Mouse (Mus musculus) midbrain, postnatal 0 days (tissue): Measurements from ENCODE around the gene Cpeb3. TPM values are rescaled to one million over a fixed set of nuclear protein-coding genes. Genes with fewer than 3 reads are reported as not detected.
"Not testable (repeated sequence)": the region's sequence is repeated elsewhere in the genome, so short reads cannot be mapped to it uniquely, and the experiment has no call there.

ENCODE experiments used
- ATAC-seq: fragments of 200-750 bp; cut with Nextera tagmentation; 2 replicates; pipeline ENCODE4 v1.8.0; 2017; ENCODE audit warnings: moderate number of reproducible peaks, mild to moderate bottlenecking, moderate TSS enrichment, moderate library complexity; ENCODE audit not compliant: low FRiP score
- DNase-seq: peaks from one replicate; pipeline ENCODE4 v3.0.0-alpha.2; 2015; ENCODE audit warnings: low spot score
- H3K27ac ChIP-seq: fragments of 300-500 bp; sonication (generic); 2 replicates; pipeline ENCODE4 v1.5.1; 2014; ENCODE audit warnings: low read depth, mild to moderate bottlenecking, low read length, mixed read lengths
- H3K27me3 ChIP-seq: fragments of 300-500 bp; sonication (generic); 2 replicates; pipeline ENCODE4 v1.6.1; 2014; ENCODE audit warnings: low read length, control low read depth, mixed read lengths; ENCODE audit not compliant: insufficient read depth
- H3K36me3 ChIP-seq: fragments of 300-500 bp; sonication (generic); 2 replicates; pipeline ENCODE4 v1.6.1; 2014; ENCODE audit warnings: low read length, control low read depth, mixed read lengths; ENCODE audit not compliant: insufficient read depth
- H3K4me1 ChIP-seq: fragments of 300-500 bp; sonication (generic); 2 replicates; pipeline ENCODE4 v1.6.1; 2014; ENCODE audit warnings: mild to moderate bottlenecking, control low read depth, antibody characterized with exemption, low read length, mixed read lengths; ENCODE audit not compliant: insufficient read depth
- H3K4me2 ChIP-seq: fragments of 300-500 bp; sonication (generic); 2 replicates; pipeline ENCODE4 v1.6.1; 2014; ENCODE audit warnings: low read depth, mild to moderate bottlenecking, low read length, mixed read lengths; ENCODE audit not compliant: poor library complexity, severe bottlenecking
- H3K4me3 ChIP-seq: fragments of 300-500 bp; sonication (generic); 2 replicates; pipeline ENCODE4 v1.5.1; 2014; ENCODE audit warnings: low read depth, mild to moderate bottlenecking, low read length, moderate library complexity
- H3K9ac ChIP-seq: fragments of 300-500 bp; sonication (generic); replicated peaks from 2 replicates; pipeline ENCODE4 v1.6.1; 2014; ENCODE audit warnings: mild to moderate bottlenecking, low read length, moderate library complexity, mixed read lengths; ENCODE audit not compliant: poor library complexity, severe bottlenecking
- H3K9me3 ChIP-seq: fragments of 300-500 bp; sonication (generic); 2 replicates; pipeline ENCODE4 v1.6.1; 2016; ENCODE audit warnings: low read length, control low read depth
- CTCF ChIP-seq: IDR thresholded peaks from 2 replicates; pipeline ENCODE4 v1.5.1; 2016; ENCODE audit warnings: antibody characterized with exemption, mild to moderate bottlenecking
- WGBS: fragments of 180-500 bp; shearing (Covaris S2); extraction: QIAGEN DNeasy Blood & Tissue Kit; methylation state at CpG from one replicate; pipeline ENCODE4 v1.1.7; 2014; 5-methylcytosine and 5-hydroxymethylcytosine counted together
- polyA plus RNA-seq: library from polyadenylated mRNA; unstranded; fragments of >200 nt; fragmentation: Nextera tagmentation; extraction: Ambion mirVana; gene quantifications from 2 replicates; pipeline ENCODE4 v1.2.1, GENCODE M21; 2015
- total RNA-seq: library from RNA; depleted of rRNA; stranded (reverse); fragments of >200 nt; gene quantifications from 2 replicates; pipeline ENCODE4 v1.2.3, GENCODE M21; 2014

The Cpeb3 gene
- total and polyA plus RNA-seq, 2 experiments from 2014 or later = 11.2 to 35.4 TPM

- WGBS = 90% methylated on average over 8 of the region's 8 CpGs
- 0 out of 2 replicates have a peak overlapping the region, but pooled peaks have one; percentile 82 for H3K4me2 ChIP-seq
Observed at GRCm38 (mm10) chr19:37209467-37210128, 1.2 kb upstream of the Cpeb3 start.

DNA sequence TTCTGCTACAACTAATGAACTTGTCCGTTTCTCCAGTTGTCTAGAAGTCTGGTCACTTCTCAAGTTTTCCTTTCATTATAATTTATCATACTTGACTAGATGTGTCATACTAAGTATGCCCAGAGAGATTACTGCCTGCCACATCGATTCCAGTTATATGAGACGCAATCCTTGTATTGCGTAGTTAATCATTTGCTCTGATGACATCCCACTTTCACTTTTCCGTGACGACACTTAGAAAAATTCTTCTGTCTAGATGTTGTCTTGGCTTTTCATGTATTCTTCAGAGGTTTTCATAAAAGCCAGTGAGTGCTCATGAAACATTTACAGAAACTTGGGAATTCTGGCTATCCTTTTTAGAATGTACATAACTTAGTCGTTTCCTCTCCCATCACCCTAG, 585 bp upstream of the Cpeb3 start:
- H3K4me1 ChIP-seq = no peaks in the 10 kb centered on the region
- ATAC-seq (no peak), DNase-seq (no peak)
- TF ChIP-seq CTCF = no peak
- no peaks in the 10 kb centered on the region for H3K36me3 ChIP-seq
- peak overlapping the region; percentile 82 for H3K4me2 ChIP-seq
- H3K9me3 ChIP-seq = no peaks in the 10 kb centered on the region
- peak overlapping the region; percentile 100; the same call in 1 of the 2 replicates for H3K4me3 ChIP-seq
- H3K27ac ChIP-seq = no peak overlapping the region
- H3K27me3 ChIP-seq = no peaks in the 10 kb centered on the region
- H3K9ac ChIP-seq = no peak overlapping the region
- WGBS = 75% methylated on average over 7 of the region's 7 CpGs

More at GRCm38 (mm10) chr19:37209467-37210128, 1.2 kb upstream of the Cpeb3 start:
- Histone ChIP-seq H3K27ac (no peak overlapping the region), H3K4me3 (no peak overlapping the region), H3K9ac (no peak overlapping the region), H3K27me3 (no peaks in the 10 kb centered on the region), H3K9me3 (no peaks in the 10 kb centered on the region), H3K4me1 (no peaks in the 10 kb centered on the region), H3K36me3 (no peaks in the 10 kb centered on the region)
- TF ChIP-seq CTCF = peak; percentile 61
- no peak for ATAC-seq
- DNase-seq = no peak

- under 1% methylated on average over 65 of the region's 94 CpGs for WGBS
- peak; percentile 18; the same call in 1 of the 2 replicates for TF ChIP-seq CTCF
- Histone ChIP-seq H3K4me2 (peak within 1 kb of the TSS; percentile 82), H3K27me3 (no peaks in the 10 kb centered on the region), H3K9ac (peak within 1 kb of the TSS; percentile 91), H3K4me1 (no peaks in the 10 kb centered on the region), H3K4me3 (peak within 1 kb of the TSS; percentile 100), H3K27ac (peak within 1 kb of the TSS; percentile 83), H3K9me3 (no peaks in the 10 kb centered on the region), H3K36me3 (no peaks in the 10 kb centered on the region)
- DNase-seq = peak; percentile 91
- ATAC-seq = peak; percentile 98
Observed at GRCm38 (mm10) chr19:37207303-37208175, 862 bp downstream of the Cpeb3 start, which contains the start of gene March5. TSS of gene March5 (plus strand) at chr19:37207543.

- no peak for TF ChIP-seq CTCF
- Histone ChIP-seq H3K27ac (peak overlapping the region; percentile 83), H3K4me2 (peak overlapping the region; percentile 82), H3K4me1 (no peaks in the 10 kb centered on the region), H3K4me3 (peak overlapping the region; percentile 100), H3K9ac (peak overlapping the region; percentile 91), H3K27me3 (no peaks in the 10 kb centered on the region), H3K36me3 (no peaks in the 10 kb centered on the region), H3K9me3 (no peaks in the 10 kb centered on the region)
- peak; percentile 78 for ATAC-seq
- peak; percentile 63 for DNase-seq
- WGBS = 1% methylated on average over 47 of the region's 47 CpGs
Observed at GRCm38 (mm10) chr19:37206641-37207302, 1.6 kb downstream of the Cpeb3 start.

DNA sequence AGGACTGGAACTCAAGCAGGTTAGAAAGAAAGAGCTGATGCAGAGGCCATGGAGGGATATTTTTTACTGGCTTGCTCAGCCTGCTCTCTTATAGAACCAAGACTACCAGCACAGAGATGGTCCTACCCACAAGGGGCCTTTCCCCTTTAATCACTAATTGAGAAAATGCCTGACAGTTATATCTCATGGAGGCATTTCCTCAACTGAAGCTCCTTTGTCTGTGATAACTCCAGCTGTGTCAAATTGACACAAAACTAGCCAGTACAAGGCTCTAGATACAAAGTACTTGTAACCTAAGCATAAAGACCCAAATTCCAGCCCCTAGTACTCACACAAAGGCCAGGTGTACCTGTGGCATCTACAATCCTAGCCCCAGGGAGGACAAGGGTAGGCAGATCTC, 3.2 kb downstream of the Cpeb3 start:
- H3K36me3 ChIP-seq, H3K9me3 ChIP-seq, H3K4me1 ChIP-seq, H3K4me2 ChIP-seq, H3K4me3 ChIP-seq, ATAC-seq, H3K9ac ChIP-seq, H3K27me3 ChIP-seq, DNase-seq, H3K27ac ChIP-seq: not testable (repeated sequence)
